Mouse (Mus musculus): ENCODE measurements at regions not wholly inside any gene's neighbourhood (a gene's known extent, or its start where the extent isn't known, plus 50 kb on each side); places are given as distances from the start of the nearest gene placed in this dataset.

- TF ChIP-seq POLR2A (IDR thresholded peaks at IDR 0.05; ENCODE audit: insufficient read length, low read depth) (no peak), USF1 (IDR thresholded peaks at IDR 0.05; ENCODE audit: low read depth) (no peak), TCF12 (IDR thresholded peaks at IDR 0.05; ENCODE audit: insufficient read depth, poor library complexity, severe bottlenecking) (no peak), POLR2AphosphoS2 (IDR thresholded peaks at IDR 0.05; ENCODE audit: insufficient read length, low read depth) (no peak), MAX (IDR thresholded peaks at IDR 0.05; ENCODE audit: low read depth) (no peak), E2F4 (IDR thresholded peaks at IDR 0.05; ENCODE audit: insufficient read depth) (no peak), MYOG (IDR thresholded peaks at IDR 0.05; ENCODE audit: control insufficient read depth in 1 of 3, insufficient read depth in 1 of 3, insufficient read length in 2 of 3, low read depth in 2 of 3) (no peak), MYOD1 (IDR thresholded peaks at IDR 0.05; ENCODE audit: control insufficient read depth in 1 of 3, insufficient read length in 2 of 3, low read depth in 2 of 3) (no peak), SRF (IDR thresholded peaks at IDR 0.05; ENCODE audit: control insufficient read depth, insufficient read length, low read depth) (no peak)
Observed at GRCm38 (mm10) chr2:45746606-45747005, 629.4 kb upstream of the Zeb2 start.
